In genomic region chr2:58470290-58470689, GRCm38 (mm10) we compare ENCODE assay signal across 23 mouse cellular contexts. TPM values are rescaled to one million over a fixed set of nuclear protein-coding genes. Genes with fewer than 3 reads are reported as not detected.
"Had no signal": no experiment of that assay in that cellular context is flagged by ENCODE, and none has a peak within 500 bp of the region (broad histone marks: within the 10 kb centered on the region; RNA-seq: fewer than 3 reads in every experiment).

No protein-coding gene starts in this region.

- H3K4me3 ChIP-seq: midbrain, embryonic 10.5 days; midbrain, embryonic 12.5 days; myocyte; neural tube, embryonic 13.5 days; neural tube, embryonic 15.5 days had no signal

- H3K27me3 ChIP-seq: midbrain, embryonic 12.5 days; neural tube, embryonic 13.5 days; neural tube, embryonic 15.5 days had no signal

- DNase-seq: lung, adult 18-20 months; lung, embryonic 14.5 days; lung, postnatal 10 days; lung, postnatal 4 days; midbrain, embryonic 14.5 days; retina, postnatal 1 day; right cerebral cortex, adult 18-20 months; right cerebral cortex, postnatal 25 days; right cerebral cortex, postnatal 4 days; spleen, adult 18-20 months; thymus, adult 18-20 months; thymus, postnatal 14 days; thymus, postnatal 36 days had no signal

- H3K4me1 ChIP-seq: midbrain, embryonic 10.5 days; neural tube, embryonic 13.5 days; neural tube, embryonic 15.5 days had no signal

- H3K27ac ChIP-seq: midbrain, embryonic 10.5 days; midbrain, embryonic 12.5 days; neural tube, embryonic 13.5 days; neural tube, embryonic 15.5 days had no signal

- H3K9me3 ChIP-seq: midbrain, embryonic 12.5 days; neural tube, embryonic 15.5 days had no signal

- H3K9ac ChIP-seq: lung, embryonic 14.5 days; midbrain, embryonic 12.5 days; neural tube, embryonic 13.5 days; neural tube, embryonic 15.5 days had no signal

- H3K4me2 ChIP-seq: lung, embryonic 14.5 days; midbrain, embryonic 12.5 days; neural tube, embryonic 13.5 days; neural tube, embryonic 15.5 days had no signal

RNA-seq across cellular contexts. Expression of gene Gm17409, which starts 0.4 kb away (rescaled TPM):
- polyA plus RNA-seq: lung, embryonic 14.5 days; lung, embryonic 16.5 days; midbrain, embryonic 10.5 days; midbrain, embryonic 12.5 days; midbrain, embryonic 14.5 days; myocyte; neural tube, embryonic 11.5 days; neural tube, embryonic 13.5 days; neural tube, embryonic 15.5 days; small intestine, adult 2 months; stomach, embryonic 16.5 days; thymus, postnatal 0 days had no signal
